Mouse (Mus musculus) brain, embryonic 14.5 days (tissue): ENCODE results near the gene Hoxc4. TPM values are rescaled to one million over a fixed set of nuclear protein-coding genes. Genes with fewer than 3 reads are reported as not detected.

Experiments
- DNase-seq: peaks from one replicate; pipeline ENCODE4 v3.0.0-alpha.2; 2011; ENCODE audit warnings: low read depth
- CTCF ChIP-seq: fragments of 200-500 bp; IDR thresholded peaks from 2 replicates; pipeline ENCODE4 v1.5.1; 2012; ENCODE audit warnings: inconsistent platforms, mild to moderate bottlenecking, moderate library complexity, borderline replicate concordance; ENCODE audit not compliant: insufficient read depth, insufficient read length; ENCODE audit errors: extremely low read depth
- POLR2A ChIP-seq: fragments of 200-500 bp; IDR thresholded peaks from 2 replicates; pipeline ENCODE4 v1.6.1; 2012; ENCODE audit warnings: mild to moderate bottlenecking, inconsistent platforms, borderline replicate concordance; ENCODE audit not compliant: poor library complexity, insufficient read depth, insufficient read length, severe bottlenecking; ENCODE audit errors: extremely low read depth
- polyA plus RNA-seq: library from polyadenylated mRNA; depleted of rRNA; stranded (reverse); fragments of >200 nt; gene quantifications from 2 replicates; pipeline ENCODE4 v1.2.3, GENCODE M21; 2012

Hoxc4 gene
- polyA plus RNA-seq, 1 experiment, result 13.6 TPM

DNA sequence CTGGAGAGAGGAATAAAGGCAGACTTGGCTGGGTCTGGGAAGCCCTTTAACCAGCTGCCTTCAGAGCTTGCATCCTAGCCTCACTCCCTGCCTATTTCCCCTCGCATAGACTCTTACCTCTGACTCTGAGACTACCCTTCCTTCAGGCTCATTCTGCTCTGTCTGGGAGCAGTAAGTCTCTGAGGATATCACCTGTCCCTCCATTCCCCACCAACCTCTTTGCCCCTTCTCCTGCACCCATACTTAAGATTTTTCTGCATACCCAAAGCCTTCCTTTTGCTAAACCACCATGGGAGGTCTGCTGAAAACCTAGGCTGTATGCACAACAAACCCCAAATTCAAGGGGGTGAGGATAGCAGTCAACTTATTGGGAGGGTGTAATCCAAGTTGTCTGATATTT lies 38.8 kb upstream of the Hoxc4 start:
- DNase-seq, result no peak
- TF ChIP-seq CTCF (no peak), POLR2A (no peak)

GRCm38 (mm10) chr15:102980352-102980751 lies 38.4 kb upstream of the Hoxc4 start:
- no peak for TF ChIP-seq CTCF
- no peak for TF ChIP-seq POLR2A
- no peak for DNase-seq

DNA sequence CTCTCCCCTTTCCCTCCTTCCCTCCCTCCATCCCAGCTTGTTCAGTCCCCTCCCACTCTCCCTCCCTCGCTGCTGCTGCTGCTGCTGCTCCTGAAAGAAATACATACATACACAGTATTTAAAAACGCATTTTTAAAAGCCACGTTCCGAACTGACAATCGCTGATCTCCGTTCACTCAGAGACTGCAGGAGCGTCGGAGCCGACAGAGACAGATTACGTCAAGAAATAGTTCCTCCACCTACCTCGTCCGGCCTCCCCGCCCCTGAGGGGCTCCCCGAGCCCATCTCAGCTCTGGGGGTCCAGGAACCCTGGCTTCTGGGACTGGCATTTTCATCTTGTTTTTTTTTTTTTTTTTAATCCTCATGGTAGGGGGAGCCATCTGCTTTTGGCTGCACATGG lies 37.8 kb upstream of the Hoxc4 start:
- no peak for DNase-seq
- TF ChIP-seq CTCF (no peak), POLR2A (no peak)

GRCm38 (mm10) chr15:102981379-102982288 lies 37.1 kb upstream of the Hoxc4 start:
- no peak for DNase-seq
- no peak for TF ChIP-seq POLR2A
- no peak for TF ChIP-seq CTCF

GRCm38 (mm10) chr15:102983716-102984115 lies 35.0 kb upstream of the Hoxc4 start:
- DNase-seq, result no peak
- TF ChIP-seq CTCF, result no peak
- TF ChIP-seq POLR2A, result no peak

- DNase-seq, result no peak
- TF ChIP-seq CTCF, result no peak
- TF ChIP-seq POLR2A, result no peak
Observed at GRCm38 (mm10) chr15:102984521-102984920, 34.2 kb upstream of the Hoxc4 start.

DNA sequence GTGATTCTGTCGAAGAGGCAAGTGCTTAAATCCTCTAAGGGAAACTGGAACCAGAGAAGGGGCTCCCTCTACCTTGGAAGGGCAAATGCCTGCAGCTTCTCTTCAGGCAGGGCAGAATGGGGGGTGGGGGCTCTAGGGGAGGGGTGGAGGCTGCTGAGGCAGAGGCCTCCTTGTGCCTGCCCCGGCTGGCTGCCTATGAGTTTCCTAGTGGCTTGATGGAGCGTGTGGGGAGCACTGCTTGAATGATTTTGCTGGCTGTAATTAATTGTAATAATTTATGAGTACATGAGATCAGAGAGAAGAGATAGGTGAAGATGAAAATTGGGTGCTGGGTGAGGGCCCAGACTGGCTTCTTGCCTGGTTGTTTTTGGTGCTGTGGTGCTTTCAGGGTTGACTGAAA lies 33.8 kb upstream of the Hoxc4 start:
- DNase-seq, result no peak
- TF ChIP-seq POLR2A, result no peak
- no peak for TF ChIP-seq CTCF

DNA sequence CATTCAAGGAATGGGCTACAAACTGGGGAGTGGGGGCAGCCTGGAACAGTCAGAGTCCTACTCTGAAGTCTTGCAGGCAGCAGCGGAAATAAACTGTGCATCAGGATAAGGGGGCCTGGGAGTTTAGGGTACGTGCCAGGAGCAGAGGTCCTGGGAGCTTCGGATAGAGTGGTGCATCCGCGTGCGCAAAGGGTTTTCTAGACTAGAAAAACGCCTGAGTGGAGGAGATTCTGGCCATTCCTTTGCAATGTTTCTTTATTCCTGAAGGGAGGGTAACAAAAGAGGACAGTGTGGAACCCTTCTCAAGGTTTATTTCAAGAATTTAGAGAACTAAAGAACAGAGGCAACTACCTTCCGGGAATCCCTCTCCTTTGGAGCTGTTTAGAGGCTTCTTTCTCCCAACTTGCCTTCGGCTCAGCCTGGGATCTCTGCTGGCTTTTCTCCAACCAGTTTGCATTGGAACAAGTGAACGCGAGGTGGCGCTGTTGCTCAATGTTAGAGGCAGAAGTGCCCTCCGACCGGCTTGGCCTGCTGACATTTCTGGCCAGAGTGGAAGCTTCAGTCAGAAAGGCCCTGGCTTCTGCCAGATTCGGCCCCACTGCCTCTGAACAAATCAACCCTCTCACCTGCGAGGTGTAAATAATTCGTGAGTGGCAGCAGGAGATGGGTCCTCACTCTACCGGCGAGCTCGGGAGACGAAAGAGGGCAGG lies 31.5 kb upstream of the Hoxc4 start:
- peak; percentile 90 for DNase-seq
- no peak for TF ChIP-seq POLR2A
- peak; percentile 94 for TF ChIP-seq CTCF

- DNase-seq, result no peak
- TF ChIP-seq CTCF (no peak), POLR2A (no peak)
Observed at GRCm38 (mm10) chr15:102988078-102988477, 30.7 kb upstream of the Hoxc4 start.

DNA sequence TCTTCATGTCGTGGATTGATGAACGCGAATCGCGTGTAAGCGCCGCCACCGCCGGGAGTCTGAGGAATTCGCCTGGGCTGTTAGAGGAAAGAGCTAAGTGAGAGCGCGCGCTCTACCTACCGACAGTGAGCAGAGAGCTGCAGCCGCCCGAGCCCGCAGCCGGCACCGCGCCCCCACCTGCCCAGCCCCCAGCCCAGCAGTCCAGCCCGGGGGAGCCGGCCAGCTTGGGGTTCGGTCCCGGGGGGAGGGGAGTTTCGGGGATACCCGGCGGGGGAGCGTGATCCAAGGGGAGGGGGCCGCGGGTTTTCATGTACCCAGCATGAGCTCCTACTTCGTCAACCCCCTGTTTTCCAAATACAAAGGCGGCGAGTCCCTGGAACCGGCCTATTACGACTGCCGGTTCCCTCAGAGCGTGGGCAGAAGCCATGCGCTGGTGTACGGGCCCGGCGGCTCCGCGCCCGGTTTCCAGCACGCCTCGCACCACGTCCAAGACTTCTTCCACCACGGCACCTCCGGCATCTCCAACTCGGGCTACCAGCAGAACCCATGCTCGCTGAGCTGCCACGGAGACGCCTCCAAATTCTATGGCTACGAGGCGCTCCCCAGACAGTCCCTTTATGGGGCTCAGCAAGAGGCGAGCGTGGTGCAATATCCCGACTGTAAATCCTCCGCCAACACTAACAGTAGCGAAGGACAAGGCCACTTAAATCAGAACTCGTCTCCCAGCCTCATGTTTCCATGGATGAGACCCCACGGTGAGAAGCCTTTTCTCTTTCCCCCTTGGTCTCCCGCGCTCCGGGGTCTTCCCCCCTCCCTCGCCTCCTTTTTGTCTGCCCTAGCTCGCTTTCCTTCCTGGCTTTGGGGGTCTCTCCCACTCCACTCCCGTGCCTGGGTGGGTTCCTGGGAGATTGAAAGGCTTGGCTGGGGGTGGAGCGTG lies 28.0 kb upstream of the Hoxc4 start, which contains the start of gene Hoxc8:
TSS of gene Hoxc8 (plus strand) at position 147 of the 937 bp plus-strand sequence.
- no peak for DNase-seq
- TF ChIP-seq CTCF, result no peak
- TF ChIP-seq POLR2A, result no peak

GRCm38 (mm10) chr15:102991782-102992181 lies 27.0 kb upstream of the Hoxc4 start:
- DNase-seq, result no peak

DNA sequence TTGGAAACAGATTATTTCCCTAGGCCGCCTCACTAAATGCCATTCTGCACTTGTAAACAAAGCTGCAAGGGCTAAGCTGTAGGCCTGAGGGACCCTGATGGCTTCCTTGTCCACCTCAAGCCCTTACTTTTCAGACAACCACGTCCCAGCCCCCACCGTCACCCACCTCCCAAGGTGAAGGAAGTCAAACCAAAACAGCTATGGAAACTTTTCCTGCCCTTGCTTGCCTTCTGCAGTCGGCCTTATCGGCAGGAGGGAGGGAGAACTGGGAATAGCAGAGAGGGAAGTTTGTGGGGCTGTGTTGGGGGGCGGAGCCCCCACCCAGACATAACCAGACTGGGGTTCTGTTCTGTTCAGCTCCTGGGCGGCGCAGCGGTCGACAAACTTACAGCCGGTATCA lies 26.5 kb upstream of the Hoxc4 start:
- TF ChIP-seq CTCF, result no peak
- TF ChIP-seq POLR2A, result no peak
- no peak for DNase-seq

More at GRCm38 (mm10) chr15:102991782-102992181, 27.0 kb upstream of the Hoxc4 start:
- no peak for TF ChIP-seq POLR2A
- TF ChIP-seq CTCF, result no peak
